Mouse (Mus musculus): ENCODE measurements at regions not wholly inside any gene's neighbourhood (a gene's known extent, or its start where the extent isn't known, plus 50 kb on each side); places are given as distances from the start of the nearest gene placed in this dataset.

GRCm38 (mm10) chr9:80688481-80689086 lies 223.3 kb upstream of the Impg1 start:
- DNase-seq (ENCODE audit: low read depth, low spot score), result no peak

GRCm38 (mm10) chr9:80683030-80683692 lies 217.9 kb upstream of the Impg1 start:
- DNase-seq (ENCODE audit: low read depth, low spot score), result no peak

- DNase-seq (ENCODE audit: low read depth, low spot score), result no peak
Measured at GRCm38 (mm10) chr9:80681709-80682108, 216.4 kb upstream of the Impg1 start.

- DNase-seq (ENCODE audit: low read depth, low spot score), result no peak
Measured at GRCm38 (mm10) chr9:80671483-80671882, 206.2 kb upstream of the Impg1 start.

- DNase-seq (ENCODE audit: low read depth, low spot score), result no peak
Measured at GRCm38 (mm10) chr9:80668575-80669248, 203.4 kb upstream of the Impg1 start.

GRCm38 (mm10) chr9:80658755-80659154 lies 193.5 kb upstream of the Impg1 start:
- no peak for DNase-seq (ENCODE audit: low read depth, low spot score)

- no peak for DNase-seq (ENCODE audit: low read depth, low spot score)
Measured at GRCm38 (mm10) chr9:80615114-80615513, 149.8 kb upstream of the Impg1 start.

- no peak for DNase-seq (ENCODE audit: low read depth, low spot score)
Measured at GRCm38 (mm10) chr9:80600019-80600418, 134.7 kb upstream of the Impg1 start.

- DNase-seq (ENCODE audit: low read depth, low spot score), result no peak
Measured at GRCm38 (mm10) chr9:80565388-80566024, 100.2 kb upstream of the Impg1 start.

- DNase-seq (ENCODE audit: low read depth, low spot score), result no peak
Measured at GRCm38 (mm10) chr9:80563655-80564054, 98.4 kb upstream of the Impg1 start.

GRCm38 (mm10) chr9:80555531-80556067 lies 90.3 kb upstream of the Impg1 start:
- no peak for DNase-seq (ENCODE audit: low read depth, low spot score)

Data from forelimb bud, embryonic 11.5 days (tissue).